Mouse (Mus musculus) myocyte (in vitro differentiated cells): ENCODE data around the gene Pamr1. TPM values are rescaled to one million over a fixed set of nuclear protein-coding genes. Genes with fewer than 3 reads are reported as not detected.

Source experiments
- H3K27me3 ChIP-seq: one replicate; pipeline ENCODE4 v1.6.1; 2011; ENCODE audit not compliant: control insufficient read depth, insufficient read depth, insufficient read length
- H3K36me3 ChIP-seq: one replicate; pipeline ENCODE4 v1.6.1; 2011; ENCODE audit not compliant: control insufficient read depth, insufficient read depth
- H3K4me2 ChIP-seq: one replicate; pipeline ENCODE4 v1.6.1; 2011; ENCODE audit warnings: low read depth, control low read depth
- H3K4me3 ChIP-seq: one replicate; pipeline ENCODE4 v1.5.1; 2011; ENCODE audit warnings: mild to moderate bottlenecking, control low read depth, moderate library complexity
- H3K79me2 ChIP-seq: one replicate; pipeline ENCODE4 v1.6.1; 2011; ENCODE audit not compliant: control insufficient read depth, insufficient read depth
- H3ac ChIP-seq: one replicate; pipeline ENCODE4 v1.6.1; 2011; ENCODE audit not compliant: control insufficient read depth, insufficient read length
- CEBPB ChIP-seq: IDR thresholded peaks from 2 replicates; pipeline ENCODE4 v1.6.1; 2011; ENCODE audit warnings: mild to moderate bottlenecking, moderate library complexity; ENCODE audit not compliant: poor library complexity, insufficient read depth, severe bottlenecking
- E2F4 ChIP-seq: IDR thresholded peaks from one replicate; pipeline ENCODE4 v1.6.1; 2011; ENCODE audit warnings: mild to moderate bottlenecking, control low read depth, moderate library complexity; ENCODE audit not compliant: insufficient read depth
- MAX ChIP-seq: IDR thresholded peaks from one replicate; pipeline ENCODE4 v1.6.1; 2011; ENCODE audit warnings: low read depth, mild to moderate bottlenecking, control low read depth
- MYOD1 ChIP-seq, 3 experiments: IDR thresholded peaks; one replicate each; pipeline ENCODE4 v1.6.1; 2011; ENCODE audit warnings: control low read depth in 2 of 3, low read depth in 2 of 3, mild to moderate bottlenecking in 2 of 3, moderate library complexity in 1 of 3; ENCODE audit not compliant: insufficient read length in 2 of 3, control insufficient read depth in 1 of 3
- MYOG ChIP-seq, 3 experiments: IDR thresholded peaks; one replicate each; pipeline ENCODE4 v1.6.1; 2011; ENCODE audit warnings: control low read depth in 2 of 3, low read depth in 2 of 3, mild to moderate bottlenecking in 2 of 3; ENCODE audit not compliant: insufficient read length in 2 of 3, control insufficient read depth in 1 of 3, insufficient read depth in 1 of 3
- POLR2A ChIP-seq: IDR thresholded peaks from one replicate; pipeline ENCODE4 v1.6.1; 2011; ENCODE audit warnings: low read depth, mild to moderate bottlenecking, control low read depth, moderate library complexity; ENCODE audit not compliant: insufficient read length
- POLR2AphosphoS2 ChIP-seq: IDR thresholded peaks from one replicate; pipeline ENCODE4 v1.6.1; 2011; ENCODE audit warnings: low read depth, control low read depth; ENCODE audit not compliant: insufficient read length
- REST ChIP-seq: IDR thresholded peaks from one replicate; pipeline ENCODE4 v1.6.1; 2011; ENCODE audit warnings: mild to moderate bottlenecking, control low read depth, moderate library complexity; ENCODE audit not compliant: insufficient read depth, insufficient read length
- SRF ChIP-seq: IDR thresholded peaks from one replicate; pipeline ENCODE4 v1.6.1; 2011; ENCODE audit warnings: low read depth; ENCODE audit not compliant: control insufficient read depth, insufficient read length
- TCF12 ChIP-seq: IDR thresholded peaks from one replicate; pipeline ENCODE4 v1.6.1; 2011; ENCODE audit warnings: mild to moderate bottlenecking, control low read depth; ENCODE audit not compliant: poor library complexity, insufficient read depth, severe bottlenecking
- TCF3 ChIP-seq: IDR thresholded peaks from one replicate; pipeline ENCODE4 v1.6.1; 2011; ENCODE audit warnings: low read depth, control low read depth; ENCODE audit not compliant: insufficient read length
- USF1 ChIP-seq: IDR thresholded peaks from one replicate; pipeline ENCODE4 v1.6.1; 2011; ENCODE audit warnings: low read depth, mild to moderate bottlenecking, control low read depth, moderate library complexity
- polyA plus RNA-seq: library from polyadenylated mRNA; unstranded; fragments of >200 nt; fragmentation: generic; extraction: Trizol; gene quantifications from one replicate; pipeline ENCODE4 v1.2.1, GENCODE M21; 2012; ENCODE audit warnings: missing spikeins

The Pamr1 gene
- polyA plus RNA-seq, 1 experiment = not detected

DNA sequence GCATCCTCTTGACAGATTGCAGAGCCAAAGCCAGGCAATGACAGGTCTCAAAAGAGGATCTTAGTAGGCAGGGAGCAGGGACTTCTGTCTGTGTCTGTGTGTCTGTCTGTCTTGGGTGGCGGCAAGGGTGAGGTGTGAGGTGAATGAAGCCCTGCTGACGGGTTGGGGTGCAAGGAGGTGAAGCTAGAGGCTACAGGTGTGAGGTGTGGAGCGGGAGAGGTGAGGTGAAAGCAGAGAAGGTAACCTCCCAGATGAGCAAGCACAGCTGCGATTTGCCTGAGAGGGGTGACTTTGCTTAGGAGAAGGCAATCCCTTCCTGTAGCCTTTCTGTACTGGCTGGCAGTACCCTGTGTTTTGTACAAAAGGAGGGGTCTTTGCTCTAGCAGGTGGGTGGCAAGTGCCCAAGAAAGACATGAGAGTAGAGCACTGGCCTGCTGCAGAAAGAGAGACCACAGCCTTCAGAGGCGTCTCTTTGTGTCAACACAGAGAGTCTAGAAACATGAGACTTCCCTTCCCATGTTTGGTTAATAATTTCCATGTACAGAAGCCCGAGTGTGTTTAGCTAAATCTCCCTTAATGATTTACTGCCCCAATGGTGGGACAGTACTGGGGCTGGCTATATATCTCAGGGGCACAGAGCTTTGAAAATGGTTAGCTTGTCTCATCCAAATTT is 1.2 kb downstream of the Pamr1 start:
- H3K4me2 ChIP-seq = no peak overlapping the region
- no peak overlapping the region for H3ac ChIP-seq
- TF ChIP-seq MAX (no peak), REST (no peak), MYOD1 (IDR thresholded peaks at IDR 0.05; ENCODE audit: control insufficient read depth in 1 of 3, insufficient read length in 2 of 3, low read depth in 2 of 3) (no peak), POLR2A (no peak), MYOG (IDR thresholded peaks at IDR 0.05; ENCODE audit: control insufficient read depth in 1 of 3, insufficient read depth in 1 of 3, insufficient read length in 2 of 3, low read depth in 2 of 3) (no peak), E2F4 (no peak), SRF (no peak), TCF3 (no peak), USF1 (no peak), POLR2AphosphoS2 (no peak), CEBPB (no peak), TCF12 (no peak)
- no peaks in the 10 kb centered on the region for H3K79me2 ChIP-seq
- peaks cover 28% of the 10 kb centered on the region for H3K27me3 ChIP-seq
- H3K4me3 ChIP-seq = no peak overlapping the region
- H3K36me3 ChIP-seq = no peaks in the 10 kb centered on the region

DNA sequence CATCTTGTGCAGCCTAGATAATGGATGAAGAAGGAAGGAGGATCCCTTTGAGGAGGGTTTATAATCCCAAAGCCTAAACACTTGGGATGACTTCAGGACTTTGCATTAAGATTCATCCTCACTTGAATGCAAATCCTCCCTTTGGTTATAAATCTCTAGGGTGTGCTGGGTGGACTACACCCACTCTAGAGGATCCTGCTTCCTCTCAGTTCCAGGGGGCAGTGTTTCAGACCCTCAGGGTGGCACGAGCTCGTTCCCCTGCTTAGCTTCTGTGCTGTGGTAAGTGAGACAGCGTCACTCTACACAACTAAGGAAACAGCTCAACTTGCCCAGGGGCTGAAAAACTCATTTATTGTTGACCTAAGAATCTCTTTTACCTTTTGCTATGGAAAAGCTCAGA is 1.8 kb downstream of the Pamr1 start:
- no peak overlapping the region for H3ac ChIP-seq
- no peaks in the 10 kb centered on the region for H3K79me2 ChIP-seq
- H3K36me3 ChIP-seq = no peaks in the 10 kb centered on the region
- TF ChIP-seq MYOD1 (IDR thresholded peaks at IDR 0.05; ENCODE audit: control insufficient read depth in 1 of 3, insufficient read length in 2 of 3, low read depth in 2 of 3) (no peak), USF1 (no peak), SRF (no peak), CEBPB (no peak), TCF3 (no peak), MAX (no peak), REST (no peak), POLR2AphosphoS2 (no peak), E2F4 (no peak), POLR2A (no peak)
- H3K4me3 ChIP-seq = no peak overlapping the region
- peaks cover 28% of the 10 kb centered on the region for H3K27me3 ChIP-seq
- H3K4me2 ChIP-seq = no peak overlapping the region

DNA sequence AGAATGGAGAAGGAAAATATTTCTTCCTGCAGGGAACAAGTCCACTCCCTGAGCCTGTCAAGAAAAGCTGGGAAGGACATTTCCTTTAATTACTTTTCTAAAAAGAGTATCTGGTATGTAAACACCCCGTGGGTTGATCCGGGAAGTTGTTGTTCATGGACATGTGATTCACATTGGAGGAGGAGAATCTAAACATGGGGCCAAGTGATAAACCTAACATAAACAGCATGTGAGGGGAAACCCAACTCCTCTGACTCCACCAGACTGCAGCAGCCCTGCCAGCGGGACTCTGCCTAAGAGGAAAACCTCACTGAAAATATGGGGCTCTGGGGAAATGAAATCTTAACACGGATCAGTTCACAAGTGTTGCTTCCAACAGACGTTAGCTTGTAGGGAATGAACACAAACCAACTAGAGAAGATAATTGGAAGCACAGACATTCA is 2.3 kb downstream of the Pamr1 start:
- no peak overlapping the region for H3K4me3 ChIP-seq
- H3K27me3 ChIP-seq = peaks cover 31% of the 10 kb centered on the region
- H3K4me2 ChIP-seq = no peak overlapping the region
- no peaks in the 10 kb centered on the region for H3K79me2 ChIP-seq
- H3ac ChIP-seq = no peak overlapping the region
- no peak for TF ChIP-seq SRF
- no peak for TF ChIP-seq TCF3
- TF ChIP-seq E2F4 = no peak
- TF ChIP-seq MYOG (IDR thresholded peaks at IDR 0.05; ENCODE audit: control insufficient read depth in 1 of 3, insufficient read depth in 1 of 3, insufficient read length in 2 of 3, low read depth in 2 of 3) = no peak
- TF ChIP-seq MAX = no peak
- TF ChIP-seq REST = no peak
- TF ChIP-seq USF1 = no peak
- no peak for TF ChIP-seq POLR2A
- TF ChIP-seq CEBPB = no peak
- TF ChIP-seq MYOD1 (IDR thresholded peaks at IDR 0.05; ENCODE audit: control insufficient read depth in 1 of 3, insufficient read length in 2 of 3, low read depth in 2 of 3) = no peak
- TF ChIP-seq POLR2AphosphoS2 = no peak
- TF ChIP-seq TCF12 = no peak
- no peaks in the 10 kb centered on the region for H3K36me3 ChIP-seq

DNA sequence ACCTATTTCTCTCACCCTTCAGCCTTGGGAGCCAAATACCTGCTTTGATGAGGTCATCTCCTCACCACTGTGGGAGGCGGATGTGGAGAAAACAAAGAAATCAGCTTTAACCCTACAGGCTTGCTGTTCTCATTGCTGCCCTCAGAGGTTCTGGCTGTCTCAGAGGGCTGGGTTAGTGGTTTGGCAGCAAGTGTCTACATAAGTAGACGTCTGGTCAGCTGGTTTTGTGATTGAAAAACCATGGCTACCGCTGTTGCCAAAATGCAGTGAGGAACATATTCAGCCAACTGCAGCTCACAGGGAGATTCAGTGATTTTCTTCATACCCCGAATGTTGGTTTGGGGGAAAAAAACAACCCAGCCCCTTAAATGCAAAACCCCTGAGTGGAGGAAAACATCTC is 7.3 kb downstream of the Pamr1 start:
- Histone ChIP-seq H3ac (no peak overlapping the region), H3K27me3 (peaks cover 23% of the 10 kb centered on the region), H3K79me2 (no peaks in the 10 kb centered on the region), H3K4me3 (no peak overlapping the region), H3K4me2 (no peak overlapping the region), H3K36me3 (no peaks in the 10 kb centered on the region)
- TF ChIP-seq MYOD1 (IDR thresholded peaks at IDR 0.05; ENCODE audit: control insufficient read depth in 1 of 3, insufficient read length in 2 of 3, low read depth in 2 of 3) (no peak), TCF12 (no peak), TCF3 (no peak), POLR2A (no peak), CEBPB (no peak)

DNA sequence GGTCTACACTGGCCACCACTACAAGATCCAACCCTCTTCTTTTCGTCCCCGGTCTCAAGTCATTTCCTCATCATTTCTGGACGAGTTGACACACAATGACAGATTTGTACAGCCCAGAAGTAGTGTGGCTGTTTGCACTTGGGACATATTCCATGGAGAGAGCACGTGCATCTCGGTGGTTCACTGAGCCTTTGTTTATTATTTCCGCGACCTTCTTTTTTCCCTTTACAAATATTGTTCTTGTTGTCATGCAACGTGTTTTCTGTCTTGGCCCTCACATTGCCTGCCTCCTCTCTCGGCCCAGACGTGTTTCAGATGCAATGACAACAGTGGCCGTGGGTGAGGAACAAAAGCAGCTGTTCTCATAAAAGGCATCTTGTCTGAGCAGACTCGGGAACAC is 9.2 kb downstream of the Pamr1 start:
- no peak for TF ChIP-seq TCF12
- no peak for TF ChIP-seq USF1
- no peak for TF ChIP-seq MAX
- TF ChIP-seq MYOG (IDR thresholded peaks at IDR 0.05; ENCODE audit: control insufficient read depth in 1 of 3, insufficient read depth in 1 of 3, insufficient read length in 2 of 3, low read depth in 2 of 3) = no peak
- TF ChIP-seq CEBPB = no peak
- TF ChIP-seq SRF = no peak
- TF ChIP-seq POLR2A = no peak
- no peak for TF ChIP-seq TCF3
- no peak for TF ChIP-seq POLR2AphosphoS2
- TF ChIP-seq E2F4 = no peak
- TF ChIP-seq REST = no peak
- no peak for TF ChIP-seq MYOD1 (IDR thresholded peaks at IDR 0.05; ENCODE audit: control insufficient read depth in 1 of 3, insufficient read length in 2 of 3, low read depth in 2 of 3)
- H3K4me2 ChIP-seq = no peak overlapping the region
- H3ac ChIP-seq = no peak overlapping the region
- H3K36me3 ChIP-seq = no peaks in the 10 kb centered on the region
- peaks cover 21% of the 10 kb centered on the region for H3K27me3 ChIP-seq
- H3K79me2 ChIP-seq = no peaks in the 10 kb centered on the region
- H3K4me3 ChIP-seq = no peak overlapping the region
